Mouse (Mus musculus) urinary bladder, postnatal 4 days (tissue): ENCODE data around the gene Ipo8.

Source experiments
- DNase-seq, 2 experiments: peaks; one replicate each; pipeline ENCODE4 v3.0.0; 2021 to 2022; ENCODE audit warnings: low spot score in 2 of 2

Gene Ipo8

GRCm38 (mm10) chr6:148830748-148831727, at the start of gene Ipo8:
Gene Ipo8 (minus strand): TSS chr6:148831467.
- DNase-seq: peak; percentile 86 to 87

DNA sequence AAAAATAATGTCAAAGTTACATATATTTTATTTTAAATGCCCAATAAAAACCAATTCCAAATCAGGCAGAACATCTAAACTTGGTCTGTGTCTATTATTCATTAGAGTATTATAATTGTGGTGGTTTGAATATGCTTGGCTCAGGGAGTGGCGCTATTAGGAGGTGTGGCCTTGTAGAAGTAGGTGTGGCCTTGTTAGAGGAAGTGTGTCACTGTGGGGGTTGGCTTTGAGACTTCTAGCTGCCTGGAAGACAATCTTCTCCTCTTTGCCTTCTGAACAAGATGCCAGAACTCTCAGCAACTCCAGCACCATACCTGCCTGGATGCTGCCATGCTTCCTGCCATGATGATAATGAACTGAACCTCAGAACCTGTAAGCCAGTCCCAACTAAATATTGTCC, 42.6 kb upstream of the Ipo8 start:
- no peak for DNase-seq

- no peak for DNase-seq
Observed at GRCm38 (mm10) chr6:148845629-148846028, 14.4 kb upstream of the Ipo8 start.

DNA sequence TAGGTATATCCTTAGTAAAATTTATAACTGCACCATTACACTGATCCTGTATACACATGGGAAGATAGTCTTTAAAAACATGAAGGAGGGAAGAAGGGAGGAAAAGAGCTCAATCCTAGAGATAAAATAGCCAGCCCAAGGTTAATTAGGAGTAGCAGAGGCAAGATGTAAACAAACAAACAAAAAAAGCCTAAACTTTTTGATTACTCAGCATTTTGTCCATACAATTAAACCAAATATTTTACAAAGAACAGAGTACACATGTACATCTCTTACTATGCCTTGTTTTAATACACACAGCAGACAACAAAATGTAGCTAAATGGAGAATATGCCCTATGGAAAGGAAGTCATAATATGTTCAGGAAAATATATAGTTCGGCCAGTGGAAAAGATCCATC, 10.5 kb upstream of the Ipo8 start:
- DNase-seq: no peak

GRCm38 (mm10) chr6:148838460-148838859, 7.2 kb upstream of the Ipo8 start:
- no peak for DNase-seq

- no peak for DNase-seq
Observed at GRCm38 (mm10) chr6:148831728-148832121, 458 bp upstream of the Ipo8 start.

- DNase-seq: no peak
Observed at GRCm38 (mm10) chr6:148830355-148830747, 916 bp downstream of the Ipo8 start.

GRCm38 (mm10) chr6:148826119-148826518, 5.1 kb downstream of the Ipo8 start:
- DNase-seq: no peak

DNA sequence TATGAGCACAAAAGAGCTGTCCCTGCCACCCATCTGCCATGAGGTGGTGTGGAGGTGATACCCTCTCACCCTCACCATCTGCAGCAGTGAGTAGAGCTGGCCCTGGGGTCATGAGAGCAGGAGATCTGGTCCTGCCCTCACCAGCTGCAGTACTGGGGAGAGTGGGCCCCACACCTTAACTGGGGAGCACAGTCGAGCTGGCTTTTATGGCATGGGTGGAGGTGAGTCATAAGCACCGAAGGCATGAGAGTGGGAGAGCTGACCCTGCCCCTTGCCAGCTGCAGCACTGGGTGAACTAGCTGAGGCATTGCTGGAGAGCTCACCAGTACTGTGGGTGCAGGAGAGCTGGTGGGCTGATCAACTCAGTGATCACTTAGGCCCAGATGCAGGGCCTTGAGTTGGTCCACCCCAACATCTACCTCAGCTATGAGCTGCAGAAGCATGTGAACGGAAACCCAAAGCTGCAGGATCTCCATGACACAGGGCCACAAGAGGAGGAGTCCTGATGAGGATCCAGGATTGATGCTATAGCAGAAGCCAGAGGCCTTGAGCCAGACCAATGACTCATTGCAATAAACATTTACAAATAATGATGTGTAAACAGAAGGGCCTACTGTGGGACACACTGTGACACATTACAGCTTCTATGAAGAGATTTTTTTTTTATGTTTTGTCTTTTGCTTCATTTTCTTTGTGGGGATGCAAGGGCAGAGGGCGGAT, 12.5 kb downstream of the Ipo8 start:
- DNase-seq: no peak

- DNase-seq: no peak
Observed at GRCm38 (mm10) chr6:148816751-148817150, 14.5 kb downstream of the Ipo8 start.

DNA sequence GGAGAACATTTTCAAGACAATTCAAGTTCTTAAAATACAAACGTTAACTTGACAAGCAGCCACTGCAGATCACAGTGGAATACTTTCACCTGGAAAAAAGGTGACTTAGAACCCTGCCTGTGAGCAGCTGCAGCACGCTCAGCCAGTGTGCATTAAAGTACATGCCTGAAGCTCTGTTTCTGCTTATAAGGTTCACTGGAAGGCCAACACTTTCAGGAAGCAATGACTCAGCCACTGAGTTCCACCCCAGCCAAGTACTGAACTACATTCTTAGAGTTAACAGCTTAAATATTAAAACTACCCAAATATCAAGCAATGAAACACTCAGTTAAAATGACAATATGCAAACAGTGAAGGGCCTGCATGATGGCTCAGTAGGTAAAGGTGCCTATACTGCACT, 20.1 kb downstream of the Ipo8 start:
- DNase-seq: no peak

GRCm38 (mm10) chr6:148799773-148800172, 31.5 kb downstream of the Ipo8 start:
- no peak for DNase-seq

GRCm38 (mm10) chr6:148795145-148795544, 36.1 kb downstream of the Ipo8 start:
- DNase-seq: no peak

GRCm38 (mm10) chr6:148789010-148789673, 42.1 kb downstream of the Ipo8 start:
- no peak for DNase-seq

DNA sequence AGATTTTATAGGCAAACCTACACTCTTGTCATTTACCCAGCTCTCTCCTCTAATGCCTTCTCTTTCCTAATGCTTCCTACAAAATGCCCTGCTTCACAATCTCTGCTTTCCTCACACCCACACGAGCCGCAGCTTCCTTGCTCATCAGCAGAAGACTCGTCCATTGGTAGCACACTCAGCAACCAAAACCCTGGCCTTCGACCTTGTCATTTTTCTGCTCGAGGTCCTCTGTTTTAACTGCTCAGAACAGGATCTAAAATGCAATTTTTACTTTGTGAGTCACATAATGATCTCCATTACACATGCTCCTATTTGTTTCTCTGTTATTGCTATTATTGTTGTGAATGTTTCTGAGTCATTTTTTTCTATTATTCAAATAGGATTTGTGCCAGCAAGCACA, 45.1 kb downstream of the Ipo8 start:
- no peak for DNase-seq

GRCm38 (mm10) chr6:148784418-148784817, 46.8 kb downstream of the Ipo8 start:
- no peak for DNase-seq

DNA sequence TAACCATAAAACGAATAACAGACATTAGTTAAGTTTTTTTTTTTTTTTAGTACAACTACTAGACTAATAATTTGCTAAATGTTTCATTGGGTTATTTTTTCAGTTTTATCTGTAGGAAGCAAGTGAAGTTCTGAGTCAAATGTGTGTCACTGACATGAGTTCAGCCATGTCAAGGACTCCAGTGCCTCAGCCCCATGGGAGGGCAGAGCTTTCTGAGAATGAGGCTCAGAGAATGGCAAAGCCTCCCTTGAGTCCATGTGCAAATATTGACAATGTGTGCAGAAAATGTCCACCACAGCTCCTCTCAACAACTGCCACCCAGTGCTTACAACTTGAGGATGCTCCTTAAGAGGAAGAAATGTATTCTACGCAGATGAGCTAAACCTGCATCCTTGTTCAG, 55.0 kb downstream of the Ipo8 start:
- no peak for DNase-seq

GRCm38 (mm10) chr6:148771423-148771822, 59.8 kb downstream of the Ipo8 start:
- DNase-seq: no peak

DNA sequence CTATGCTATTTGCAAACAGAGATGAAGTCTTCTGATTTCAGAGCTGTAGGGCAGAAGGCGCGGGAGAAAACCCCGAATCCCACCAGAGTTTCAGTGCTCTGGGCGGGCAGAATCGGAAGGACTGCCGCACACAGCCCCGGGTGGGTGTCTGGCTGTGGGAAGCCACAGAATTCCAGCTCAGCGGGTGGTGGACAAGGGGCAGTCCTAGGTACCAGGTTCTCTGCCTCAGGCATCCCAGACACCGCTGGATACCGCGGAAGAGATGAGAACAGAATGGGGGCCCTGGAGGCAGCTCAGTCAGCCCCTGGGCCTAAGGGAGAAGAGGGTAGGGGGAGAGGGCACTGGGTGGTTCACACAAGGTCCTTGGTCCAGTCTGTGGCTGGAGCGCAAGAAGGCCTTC, 62.8 kb downstream of the Ipo8 start:
- no peak for DNase-seq

GRCm38 (mm10) chr6:148767228-148767627, 64.0 kb downstream of the Ipo8 start:
- DNase-seq: no peak

- no peak for DNase-seq
Observed at GRCm38 (mm10) chr6:148761967-148762712, 69.1 kb downstream of the Ipo8 start.

GRCm38 (mm10) chr6:148761475-148761874, 69.8 kb downstream of the Ipo8 start:
- DNase-seq: no peak
